Mouse (Mus musculus) kidney, adult 2 months (tissue): ENCODE results near the gene Lgals4.

Source experiments
- CTCF ChIP-seq: fragments of 200-500 bp; conservative IDR thresholded peaks from 2 replicates; pipeline ENCODE4 v1.5.1; 2011; ENCODE audit warnings: low read depth, mild to moderate bottlenecking, control low read depth, low read length, moderate library complexity, mixed read lengths; ENCODE audit not compliant: insufficient read depth, insufficient read length
- POLR2A ChIP-seq: fragments of 200-500 bp; IDR thresholded peaks from one replicate; pipeline ENCODE4 v1.6.1; 2011; ENCODE audit warnings: low read depth, low read length, control low read depth

- TF ChIP-seq CTCF (no peak), POLR2A (no peak)
Measured at GRCm38 (mm10) chr7:28816201-28816600, 17.5 kb upstream of the Lgals4 start.
